Mouse (Mus musculus): ENCODE results near the gene Taf11.

Gene Taf11

GRCm38 (mm10) chr17:27909622-27910500, at the start of gene Taf11:
TSS of gene Taf11 (minus strand) at chr17:27909844.
- peak; percentile 93 for DNase-seq

GRCm38 (mm10) chr17:27957649-27958048, 48.0 kb upstream of the Taf11 start:
- DNase-seq, result no peak

- peak; percentile 95 for DNase-seq
These were observed 45.2 kb upstream of the Taf11 start for GRCm38 (mm10) chr17:27954629-27955402.

- DNase-seq, result no peak
These were observed 43.5 kb upstream of the Taf11 start for GRCm38 (mm10) chr17:27953136-27953535.

GRCm38 (mm10) chr17:27947155-27947554, 37.5 kb upstream of the Taf11 start:
- peak; percentile 79 for DNase-seq

GRCm38 (mm10) chr17:27946371-27946770, 36.7 kb upstream of the Taf11 start:
- DNase-seq, result no peak

GRCm38 (mm10) chr17:27945546-27946216, 36.0 kb upstream of the Taf11 start:
- DNase-seq, result peak; percentile 96

GRCm38 (mm10) chr17:27942131-27942530, 32.5 kb upstream of the Taf11 start:
- DNase-seq, result peak; percentile 90

GRCm38 (mm10) chr17:27941698-27942097, 32.1 kb upstream of the Taf11 start:
- peak; percentile 86 for DNase-seq

GRCm38 (mm10) chr17:27941178-27941577, 31.5 kb upstream of the Taf11 start:
- DNase-seq, result peak; percentile 88

GRCm38 (mm10) chr17:27940352-27940751, 30.7 kb upstream of the Taf11 start:
- DNase-seq, result peak; percentile 94

GRCm38 (mm10) chr17:27939028-27939427, 29.4 kb upstream of the Taf11 start:
- DNase-seq, result peak; percentile 94

GRCm38 (mm10) chr17:27938121-27938754, 28.6 kb upstream of the Taf11 start:
- peak; percentile 97 for DNase-seq

- peak; percentile 90 for DNase-seq
These were observed 27.5 kb upstream of the Taf11 start for GRCm38 (mm10) chr17:27937054-27937615.

- peak; percentile 93 for DNase-seq
These were observed 25.4 kb upstream of the Taf11 start for GRCm38 (mm10) chr17:27935091-27935490.

- peak; percentile 91 for DNase-seq
These were observed 24.7 kb upstream of the Taf11 start for GRCm38 (mm10) chr17:27934136-27934910.

- no peak for DNase-seq
These were observed 22.2 kb upstream of the Taf11 start for GRCm38 (mm10) chr17:27931826-27932225.

GRCm38 (mm10) chr17:27930291-27930690, 20.6 kb upstream of the Taf11 start:
- no peak for DNase-seq

GRCm38 (mm10) chr17:27925504-27925903, 15.9 kb upstream of the Taf11 start:
- DNase-seq, result peak; percentile 85

- DNase-seq, result no peak
These were observed 15.4 kb upstream of the Taf11 start for GRCm38 (mm10) chr17:27925054-27925453.

- peak; percentile 86 for DNase-seq
These were observed 12.6 kb upstream of the Taf11 start for GRCm38 (mm10) chr17:27922174-27922712.
